Mouse (Mus musculus) embryonic facial prominence, embryonic 10.5 days (tissue): ENCODE measurements at regions not wholly inside any gene's neighbourhood (a gene's known extent, or its start where the extent isn't known, plus 50 kb on each side); places are given as distances from the start of the nearest gene placed in this dataset.
A peak's percentile ranks its signal among the peaks of the same experiment; 100 is the strongest.

Source experiments
- DNase-seq: peaks from one replicate; pipeline ENCODE4 v3.0.0-alpha.2; 2017; ENCODE audit warnings: low spot score
- H3K27ac ChIP-seq: fragments of 300-500 bp; sonication (generic); replicated peaks from 2 replicates; pipeline ENCODE4 v1.5.1; 2016; ENCODE audit warnings: mild to moderate bottlenecking
- H3K27me3 ChIP-seq: fragments of 300-500 bp; sonication (generic); replicated peaks from 2 replicates; pipeline ENCODE4 v1.6.1; 2016; ENCODE audit warnings: low read depth, mild to moderate bottlenecking; ENCODE audit not compliant: poor library complexity, severe bottlenecking
- H3K36me3 ChIP-seq: fragments of 300-500 bp; sonication (generic); replicated peaks from 2 replicates; pipeline ENCODE4 v1.6.1; 2016; ENCODE audit warnings: mild to moderate bottlenecking, moderate library complexity
- H3K4me1 ChIP-seq: fragments of 300-500 bp; sonication (generic); 2 replicates; pipeline ENCODE4 v1.6.1; 2016
- H3K4me3 ChIP-seq: fragments of 300-500 bp; sonication (generic); 2 replicates; pipeline ENCODE4 v1.5.1; 2016; ENCODE audit warnings: mild to moderate bottlenecking, moderate library complexity
- H3K9me3 ChIP-seq: fragments of 300-500 bp; sonication (generic); 2 replicates; pipeline ENCODE4 v1.6.1; 2016; ENCODE audit warnings: mild to moderate bottlenecking
- WGBS: fragments of 180-500 bp; shearing (Covaris S2); methylation state at CpG from one replicate; pipeline ENCODE4 v1.1.7; 2016; 5-methylcytosine and 5-hydroxymethylcytosine counted together
- microRNA counts: library from miRNA; unstranded; fragments of <30 nt; microRNA quantifications from one replicate; lab custom pipeline; 2017
- microRNA-seq: library from miRNA; unstranded; fragments of <30 nt; microRNA quantifications from one replicate; pipeline ENCODE4, GENCODE M21; 2017

DNA sequence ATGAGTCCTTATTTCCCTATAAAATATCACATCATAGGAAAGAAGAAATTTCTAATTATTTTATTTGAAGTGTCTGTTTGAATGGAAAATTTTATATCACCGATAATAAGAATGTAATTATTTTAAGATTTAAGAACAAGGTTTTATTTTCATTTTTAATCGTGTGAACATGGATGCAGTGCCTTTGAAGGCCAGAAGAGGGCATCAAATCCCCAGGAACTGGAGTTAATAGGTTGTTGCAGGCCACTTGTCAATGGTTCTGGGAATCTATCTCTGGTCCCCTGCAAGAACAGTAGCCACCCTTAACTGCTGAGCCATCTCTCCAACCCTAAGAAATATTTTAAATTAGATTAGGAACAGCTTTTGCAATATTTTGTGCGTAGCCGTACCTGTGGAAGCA lies 66.5 kb upstream of the 4933415F23Rik start:
- 93% methylated on average over 4 of the region's 4 CpGs for WGBS
- no peak for DNase-seq
- Histone ChIP-seq H3K27ac (no peak overlapping the region), H3K27me3 (no peaks in the 10 kb centered on the region), H3K36me3 (no peaks in the 10 kb centered on the region), H3K4me1 (no peaks in the 10 kb centered on the region), H3K4me3 (no peak overlapping the region), H3K9me3 (peaks cover 6% of the 10 kb centered on the region; the same call in 1 of the 2 replicates)

DNA sequence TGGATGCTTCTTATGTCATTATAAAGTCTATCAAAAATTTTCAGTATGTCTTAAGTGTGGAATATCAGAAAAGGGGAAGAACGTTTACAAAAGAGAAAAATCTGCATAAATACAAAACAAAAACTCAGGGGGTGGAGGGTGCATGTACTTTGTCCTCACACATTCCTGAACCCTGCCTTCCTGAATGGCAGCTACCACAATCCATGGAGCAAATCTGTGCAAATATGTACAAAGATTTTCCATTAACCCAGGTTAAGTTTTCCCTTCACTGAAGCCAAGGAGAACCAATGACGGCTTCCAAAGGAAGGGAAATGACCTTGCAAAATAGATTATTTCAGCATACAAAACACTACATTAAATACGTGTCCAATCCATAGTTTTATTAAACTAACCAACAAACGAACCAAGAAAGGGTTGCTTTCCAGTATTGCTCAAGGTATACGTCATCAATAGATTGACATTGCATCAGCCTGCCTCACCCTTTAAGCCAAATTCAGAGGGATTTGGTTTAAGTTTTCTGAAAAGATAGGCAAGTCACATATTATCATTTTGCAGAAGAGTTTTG lies 61.4 kb upstream of the 4933415F23Rik start:
- Histone ChIP-seq H3K4me1 (no peaks in the 10 kb centered on the region), H3K9me3 (peaks cover 6% of the 10 kb centered on the region; the same call in 1 of the 2 replicates), H3K27me3 (no peaks in the 10 kb centered on the region), H3K4me3 (no peak overlapping the region), H3K36me3 (no peaks in the 10 kb centered on the region), H3K27ac (no peak overlapping the region)
- 86% methylated on average over 5 of the region's 5 CpGs for WGBS
- DNase-seq: no peak

DNA sequence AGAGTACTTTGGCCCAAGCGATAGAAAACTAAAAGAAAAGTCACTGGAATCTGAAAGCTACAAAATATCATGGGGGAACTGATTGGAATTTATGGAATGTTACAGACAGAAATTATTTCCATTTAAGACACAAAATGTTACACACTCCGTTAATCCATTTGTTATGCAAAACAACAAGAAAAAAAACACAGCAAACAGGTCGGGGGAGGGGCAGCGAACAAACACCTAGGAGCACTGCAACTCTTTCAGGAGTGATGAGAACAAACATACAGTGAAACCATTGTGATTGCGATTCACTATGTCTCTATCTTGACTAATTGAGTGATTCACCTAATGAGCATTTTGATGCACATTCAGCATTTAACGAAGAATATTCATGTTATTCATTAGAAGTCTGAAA lies 60.7 kb upstream of the 4933415F23Rik start:
- Histone ChIP-seq H3K27ac (no peak overlapping the region), H3K27me3 (no peaks in the 10 kb centered on the region), H3K9me3 (peaks cover 6% of the 10 kb centered on the region; the same call in 1 of the 2 replicates), H3K36me3 (no peaks in the 10 kb centered on the region), H3K4me3 (no peak overlapping the region), H3K4me1 (no peaks in the 10 kb centered on the region)
- WGBS: 83% methylated on average over 6 of the region's 6 CpGs
- no peak for DNase-seq

MicroRNAs in the stretch of these regions (microRNA counts, 519-probe panel; counts per million panel counts)
- microRNA mmu-miR-30a (lab: Ali Mortazavi, UCI): 3,402 counts per million, percentile 72 among the panel's probes with 10 or more counts
- 5,710 counts per million, percentile 92 among the panel's probes with 10 or more counts for microRNA mmu-miR-30c (lab: Ali Mortazavi, UCI)

Small RNAs in the stretch of these regions (microRNA-seq; reads per million reads assigned to microRNA genes)
- gene Mir30a (8,209 reads per million, percentile 93 among the genes with 10 or more reads in this experiment), gene Mir30c-2 (40.9 reads per million, percentile 40 among the genes with 10 or more reads in this experiment)
